Mouse (Mus musculus): Measurements from ENCODE around the gene Mtmr3. TPM values are rescaled to one million over a fixed set of nuclear protein-coding genes. Genes with fewer than 3 reads are reported as not detected.
A peak's percentile ranks its signal among the peaks of the same experiment; 100 is the strongest.

Gene Mtmr3
- polyA plus RNA-seq, 1 experiment from 2014 or later: 25.5 TPM

GRCm38 (mm10) chr11:4482641-4483040, 112.0 kb downstream of the Mtmr3 start:
- Histone ChIP-seq H3K9ac (ENCODE audit: low read length) (no peak overlapping the region), H3K36me3 (ENCODE audit: control insufficient read depth, insufficient read depth, low read length) (peaks cover 93% of the 10 kb centered on the region), H3K9me3 (ENCODE audit: control insufficient read depth, low read length) (no peaks in the 10 kb centered on the region), H3K4me3 (ENCODE audit: control insufficient read depth in 1 of 2, insufficient read depth in 1 of 2, low read depth in 1 of 2, low read length in 2 of 2) (no peak overlapping the region), H3K27ac (replicated peaks in 1 of 2; ENCODE audit: control insufficient read depth in 1 of 2, insufficient read depth in 1 of 2, low read depth in 2 of 2, low read length in 2 of 2) (no peak overlapping the region), H3K27me3 (ENCODE audit: control insufficient read depth, insufficient read depth, low read length) (no peaks in the 10 kb centered on the region), H3K4me2 (ENCODE audit: low read length) (no peak overlapping the region), H3K4me1 (ENCODE audit: control insufficient read depth in 2 of 2, insufficient read depth in 2 of 2, low read length in 2 of 2) (peaks cover 0 to 2% of the 10 kb centered on the region in 2 experiments; a peak in 1 of 4 replicates)
- ATAC-seq (ENCODE audit: insufficient number of reproducible peaks, insufficient read depth, low FRiP score, low read depth): no peak
- WGBS: 84% methylated on average over 5 of the region's 5 CpGs

- ATAC-seq (ENCODE audit: insufficient number of reproducible peaks, insufficient read depth, low FRiP score, low read depth): no peak
- H3K4me1 ChIP-seq (ENCODE audit: control insufficient read depth in 2 of 2, insufficient read depth in 2 of 2, low read length in 2 of 2): no peaks in the 10 kb centered on the region
- 90% methylated on average over 4 of the region's 4 CpGs for WGBS
- H3K9me3 ChIP-seq (ENCODE audit: control insufficient read depth, low read length): no peaks in the 10 kb centered on the region
- no peak overlapping the region for H3K4me2 ChIP-seq (ENCODE audit: low read length)
- no peaks in the 10 kb centered on the region for H3K27me3 ChIP-seq (ENCODE audit: control insufficient read depth, insufficient read depth, low read length)
- no peak overlapping the region for H3K27ac ChIP-seq (replicated peaks in 1 of 2; ENCODE audit: control insufficient read depth in 1 of 2, insufficient read depth in 1 of 2, low read depth in 2 of 2, low read length in 2 of 2)
- H3K9ac ChIP-seq (ENCODE audit: low read length): no peak overlapping the region
- peaks cover 29% of the 10 kb centered on the region for H3K36me3 ChIP-seq (ENCODE audit: control insufficient read depth, insufficient read depth, low read length)
- no peak overlapping the region for H3K4me3 ChIP-seq (ENCODE audit: control insufficient read depth in 1 of 2, insufficient read depth in 1 of 2, low read depth in 1 of 2, low read length in 2 of 2)
These were observed 118.4 kb downstream of the Mtmr3 start for GRCm38 (mm10) chr11:4476184-4476697.

DNA sequence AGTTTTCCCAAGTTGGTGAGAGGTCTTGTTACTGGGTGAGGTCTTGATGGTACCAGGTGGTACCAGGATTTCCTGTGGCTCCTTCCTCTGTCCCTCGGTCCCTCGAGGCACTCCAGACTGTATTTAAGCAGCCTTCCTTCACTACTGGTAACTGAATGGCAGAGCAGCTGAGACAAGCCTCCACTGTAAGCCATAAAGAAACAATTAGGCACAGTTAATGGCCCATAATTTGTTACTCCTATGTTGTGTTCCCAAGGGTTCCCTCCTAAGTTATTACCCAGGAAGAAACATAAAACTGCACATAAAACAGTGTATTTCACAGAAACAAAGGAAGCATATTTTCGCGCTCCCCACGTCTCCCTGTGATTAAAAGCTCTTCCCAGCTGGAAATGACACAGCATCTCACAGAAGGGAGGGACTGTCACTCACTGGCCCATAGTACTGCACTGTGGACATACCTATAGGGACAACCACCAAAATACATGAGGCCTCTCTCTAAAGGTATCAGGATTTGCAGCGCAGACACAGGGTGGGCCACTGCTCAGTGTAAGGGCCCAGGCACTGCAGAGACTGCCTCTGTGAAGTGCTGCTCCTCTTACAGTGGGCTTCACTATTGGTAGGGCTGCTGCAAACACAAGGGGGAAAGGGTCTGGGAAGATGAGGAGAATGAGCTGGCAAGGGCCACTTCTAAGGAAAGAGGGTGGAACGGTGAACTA, 122.0 kb downstream of the Mtmr3 start:
- ATAC-seq (ENCODE audit: insufficient number of reproducible peaks, insufficient read depth, low FRiP score, low read depth): no peak
- no peaks in the 10 kb centered on the region for H3K36me3 ChIP-seq (ENCODE audit: control insufficient read depth, insufficient read depth, low read length)

GRCm38 (mm10) chr11:4471734-4472133, 122.9 kb downstream of the Mtmr3 start:
- no peak for ATAC-seq (ENCODE audit: insufficient number of reproducible peaks, insufficient read depth, low FRiP score, low read depth)
- no peaks in the 10 kb centered on the region for H3K36me3 ChIP-seq (ENCODE audit: control insufficient read depth, insufficient read depth, low read length)
- WGBS: 79% methylated on average over 5 of the region's 5 CpGs

More for the DNA sequence above, 122.0 kb downstream of the Mtmr3 start:
- H3K27me3 ChIP-seq (ENCODE audit: control insufficient read depth, insufficient read depth, low read length): no peaks in the 10 kb centered on the region
- no peaks in the 10 kb centered on the region for H3K9me3 ChIP-seq (ENCODE audit: control insufficient read depth, low read length)
- H3K4me1 ChIP-seq (ENCODE audit: control insufficient read depth in 2 of 2, insufficient read depth in 2 of 2, low read length in 2 of 2): no peaks in the 10 kb centered on the region
- no peak overlapping the region for H3K27ac ChIP-seq (replicated peaks in 1 of 2; ENCODE audit: control insufficient read depth in 1 of 2, insufficient read depth in 1 of 2, low read depth in 2 of 2, low read length in 2 of 2)
- no peak overlapping the region for H3K4me3 ChIP-seq (ENCODE audit: control insufficient read depth in 1 of 2, insufficient read depth in 1 of 2, low read depth in 1 of 2, low read length in 2 of 2)
- no peak overlapping the region for H3K4me2 ChIP-seq (ENCODE audit: low read length)
- 72% methylated on average over 7 of the region's 7 CpGs for WGBS
- H3K9ac ChIP-seq (ENCODE audit: low read length): no peak overlapping the region

GRCm38 (mm10) chr11:4471251-4471650, 123.4 kb downstream of the Mtmr3 start:
- no peaks in the 10 kb centered on the region for H3K9me3 ChIP-seq (ENCODE audit: control insufficient read depth, low read length)
- no peak overlapping the region for H3K9ac ChIP-seq (ENCODE audit: low read length)
- H3K27ac ChIP-seq (replicated peaks in 1 of 2; ENCODE audit: control insufficient read depth in 1 of 2, insufficient read depth in 1 of 2, low read depth in 2 of 2, low read length in 2 of 2): no peak overlapping the region
- no peaks in the 10 kb centered on the region for H3K4me1 ChIP-seq (ENCODE audit: control insufficient read depth in 2 of 2, insufficient read depth in 2 of 2, low read length in 2 of 2)
- H3K27me3 ChIP-seq (ENCODE audit: control insufficient read depth, insufficient read depth, low read length): no peaks in the 10 kb centered on the region
- no peak overlapping the region for H3K4me3 ChIP-seq (ENCODE audit: control insufficient read depth in 1 of 2, insufficient read depth in 1 of 2, low read depth in 1 of 2, low read length in 2 of 2)
- H3K4me2 ChIP-seq (ENCODE audit: low read length): no peak overlapping the region
- no peak for ATAC-seq (ENCODE audit: insufficient number of reproducible peaks, insufficient read depth, low FRiP score, low read depth)
- no peaks in the 10 kb centered on the region for H3K36me3 ChIP-seq (ENCODE audit: control insufficient read depth, insufficient read depth, low read length)

More at GRCm38 (mm10) chr11:4471734-4472133, 122.9 kb downstream of the Mtmr3 start:
- no peak overlapping the region for H3K9ac ChIP-seq (ENCODE audit: low read length)
- no peaks in the 10 kb centered on the region for H3K9me3 ChIP-seq (ENCODE audit: control insufficient read depth, low read length)
- no peak overlapping the region for H3K4me3 ChIP-seq (ENCODE audit: control insufficient read depth in 1 of 2, insufficient read depth in 1 of 2, low read depth in 1 of 2, low read length in 2 of 2)
- no peaks in the 10 kb centered on the region for H3K4me1 ChIP-seq (ENCODE audit: control insufficient read depth in 2 of 2, insufficient read depth in 2 of 2, low read length in 2 of 2)
- H3K27ac ChIP-seq (replicated peaks in 1 of 2; ENCODE audit: control insufficient read depth in 1 of 2, insufficient read depth in 1 of 2, low read depth in 2 of 2, low read length in 2 of 2): no peak overlapping the region
- no peak overlapping the region for H3K4me2 ChIP-seq (ENCODE audit: low read length)
- H3K27me3 ChIP-seq (ENCODE audit: control insufficient read depth, insufficient read depth, low read length): no peaks in the 10 kb centered on the region

DNA sequence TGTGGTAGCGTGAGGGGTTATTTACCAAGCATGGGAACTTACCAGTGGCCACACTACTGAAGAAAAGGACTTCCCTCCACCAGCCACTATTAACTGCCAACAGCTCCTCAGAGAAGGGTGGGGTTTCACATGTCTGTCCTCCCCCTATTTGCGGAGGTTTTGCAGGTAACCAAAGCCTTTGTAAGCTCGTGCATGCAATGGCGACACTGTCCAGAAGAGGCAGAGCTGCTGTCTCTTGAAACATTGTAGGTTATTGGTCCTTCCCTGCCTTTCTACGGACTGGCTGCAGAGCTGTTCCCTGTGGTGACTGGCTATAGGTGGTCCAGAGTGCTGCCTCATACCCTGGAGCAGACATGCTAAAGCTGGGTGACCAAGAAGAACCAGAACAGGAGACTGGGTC, 125.6 kb downstream of the Mtmr3 start:
- Histone ChIP-seq H3K4me1 (ENCODE audit: control insufficient read depth in 2 of 2, insufficient read depth in 2 of 2, low read length in 2 of 2) (no peaks in the 10 kb centered on the region), H3K4me3 (ENCODE audit: control insufficient read depth in 1 of 2, insufficient read depth in 1 of 2, low read depth in 1 of 2, low read length in 2 of 2) (no peak overlapping the region), H3K9ac (ENCODE audit: low read length) (no peak overlapping the region), H3K9me3 (ENCODE audit: control insufficient read depth, low read length) (no peaks in the 10 kb centered on the region), H3K36me3 (ENCODE audit: control insufficient read depth, insufficient read depth, low read length) (no peaks in the 10 kb centered on the region), H3K4me2 (ENCODE audit: low read length) (no peak overlapping the region), H3K27me3 (ENCODE audit: control insufficient read depth, insufficient read depth, low read length) (no peaks in the 10 kb centered on the region), H3K27ac (replicated peaks in 1 of 2; ENCODE audit: control insufficient read depth in 1 of 2, insufficient read depth in 1 of 2, low read depth in 2 of 2, low read length in 2 of 2) (no peak overlapping the region)
- no peak for ATAC-seq (ENCODE audit: insufficient number of reproducible peaks, insufficient read depth, low FRiP score, low read depth)
- WGBS: 60% methylated on average over 5 of the region's 5 CpGs

DNA sequence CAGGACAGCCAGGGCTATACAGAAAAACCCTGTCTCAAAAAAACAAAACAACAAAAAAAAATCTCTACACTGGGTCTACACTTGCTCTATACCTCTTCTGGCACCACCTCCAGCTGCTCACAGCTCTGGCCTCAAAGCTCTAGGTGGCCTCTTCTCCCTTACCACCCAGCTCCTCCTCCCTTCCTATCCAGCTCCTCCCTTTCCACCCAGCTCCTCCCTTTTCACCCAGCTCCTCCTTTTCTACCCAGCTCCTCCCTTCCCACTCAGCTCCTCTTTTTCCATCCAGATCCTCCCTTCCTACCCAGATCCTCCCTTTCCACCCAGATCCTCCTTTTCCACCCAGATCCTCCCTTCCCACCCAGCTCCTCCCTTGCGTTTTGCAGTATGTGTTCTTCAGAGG, 127.2 kb downstream of the Mtmr3 start:
- no peak overlapping the region for H3K4me3 ChIP-seq (ENCODE audit: control insufficient read depth in 1 of 2, insufficient read depth in 1 of 2, low read depth in 1 of 2, low read length in 2 of 2)
- H3K27ac ChIP-seq (replicated peaks in 1 of 2; ENCODE audit: control insufficient read depth in 1 of 2, insufficient read depth in 1 of 2, low read depth in 2 of 2, low read length in 2 of 2): no peak overlapping the region
- WGBS: 86% methylated on average over 1 of the region's 1 CpGs
- no peaks in the 10 kb centered on the region for H3K36me3 ChIP-seq (ENCODE audit: control insufficient read depth, insufficient read depth, low read length)
- no peak for ATAC-seq (ENCODE audit: insufficient number of reproducible peaks, insufficient read depth, low FRiP score, low read depth)
- H3K27me3 ChIP-seq (ENCODE audit: control insufficient read depth, insufficient read depth, low read length): no peaks in the 10 kb centered on the region
- no peak overlapping the region for H3K4me2 ChIP-seq (ENCODE audit: low read length)
- H3K9ac ChIP-seq (ENCODE audit: low read length): no peak overlapping the region
- no peaks in the 10 kb centered on the region for H3K9me3 ChIP-seq (ENCODE audit: control insufficient read depth, low read length)
- no peaks in the 10 kb centered on the region for H3K4me1 ChIP-seq (ENCODE audit: control insufficient read depth in 2 of 2, insufficient read depth in 2 of 2, low read length in 2 of 2)

- Histone ChIP-seq H3K36me3 (ENCODE audit: control insufficient read depth, insufficient read depth, low read length) (no peaks in the 10 kb centered on the region), H3K4me2 (ENCODE audit: low read length) (no peak overlapping the region), H3K4me1 (ENCODE audit: control insufficient read depth in 2 of 2, insufficient read depth in 2 of 2, low read length in 2 of 2) (no peaks in the 10 kb centered on the region), H3K27me3 (ENCODE audit: control insufficient read depth, insufficient read depth, low read length) (no peaks in the 10 kb centered on the region), H3K27ac (replicated peaks in 1 of 2; ENCODE audit: control insufficient read depth in 1 of 2, insufficient read depth in 1 of 2, low read depth in 2 of 2, low read length in 2 of 2) (peak overlapping the region in 1 of 2 experiments; percentile 25; a peak in 1 of 4 replicates), H3K9ac (ENCODE audit: low read length) (no peak overlapping the region), H3K9me3 (ENCODE audit: control insufficient read depth, low read length) (no peaks in the 10 kb centered on the region), H3K4me3 (ENCODE audit: control insufficient read depth in 1 of 2, insufficient read depth in 1 of 2, low read depth in 1 of 2, low read length in 2 of 2) (no peak overlapping the region)
- 50% methylated on average over 4 of the region's 4 CpGs for WGBS
- no peak for ATAC-seq (ENCODE audit: insufficient number of reproducible peaks, insufficient read depth, low FRiP score, low read depth)
These were observed 128.5 kb downstream of the Mtmr3 start for GRCm38 (mm10) chr11:4466191-4466590.

Measured in heart, embryonic 14.5 days (tissue).